Mouse (Mus musculus): ENCODE data around the gene Baiap2l2. TPM values are rescaled to one million over a fixed set of nuclear protein-coding genes. Genes with fewer than 3 reads are reported as not detected.

The Baiap2l2 gene
- polyA plus RNA-seq, 1 experiment from 2014 or later = 2.6 TPM

GRCm38 (mm10) chr15:79287091-79287490, 1.8 kb upstream of the Baiap2l2 start:
- H3K9ac ChIP-seq = no peak overlapping the region
- H3K36me3 ChIP-seq (replicated peaks; ENCODE audit: control insufficient read depth, insufficient read depth) = peaks cover 17% of the 10 kb centered on the region
- H3K4me2 ChIP-seq (replicated peaks) = no peak overlapping the region
- no peak overlapping the region for H3K27ac ChIP-seq
- no peak overlapping the region for H3K4me3 ChIP-seq (replicated peaks; ENCODE audit: low read length)
- no peaks in the 10 kb centered on the region for H3K9me3 ChIP-seq (ENCODE audit: control insufficient read depth, low read length)
- ATAC-seq (ENCODE audit: low FRiP score) (no peak), DNase-seq (ENCODE audit: low spot score) (no peak)
- H3K4me1 ChIP-seq (replicated peaks; ENCODE audit: control insufficient read depth, insufficient read depth, low read length) = no peaks in the 10 kb centered on the region
- H3K27me3 ChIP-seq (ENCODE audit: control insufficient read depth, insufficient read depth, low read length) = no peaks in the 10 kb centered on the region
- WGBS = 87% methylated on average over 7 of the region's 7 CpGs

GRCm38 (mm10) chr15:79286141-79286540, 804 bp upstream of the Baiap2l2 start:
- Histone ChIP-seq H3K9ac (no peak overlapping the region), H3K27ac (no peak overlapping the region), H3K4me3 (replicated peaks; ENCODE audit: low read length) (no peak overlapping the region), H3K4me1 (replicated peaks; ENCODE audit: control insufficient read depth, insufficient read depth, low read length) (no peaks in the 10 kb centered on the region), H3K36me3 (replicated peaks; ENCODE audit: control insufficient read depth, insufficient read depth) (peaks cover 17% of the 10 kb centered on the region), H3K9me3 (ENCODE audit: control insufficient read depth, low read length) (no peaks in the 10 kb centered on the region), H3K4me2 (replicated peaks) (no peak overlapping the region), H3K27me3 (ENCODE audit: control insufficient read depth, insufficient read depth, low read length) (no peaks in the 10 kb centered on the region)
- DNase-seq (ENCODE audit: low spot score) (no peak), ATAC-seq (ENCODE audit: low FRiP score) (no peak)
- WGBS = 86% methylated on average over 7 of the region's 7 CpGs

- H3K36me3 ChIP-seq (replicated peaks; ENCODE audit: control insufficient read depth, insufficient read depth) = peaks cover 17% of the 10 kb centered on the region
- no peak overlapping the region for H3K4me2 ChIP-seq (replicated peaks)
- H3K4me3 ChIP-seq (replicated peaks; ENCODE audit: low read length) = no peak overlapping the region
- H3K9ac ChIP-seq = no peak overlapping the region
- ATAC-seq (ENCODE audit: low FRiP score) = no peak
- 88% methylated on average over 4 of the region's 4 CpGs for WGBS
- H3K27ac ChIP-seq = no peak overlapping the region
- H3K27me3 ChIP-seq (ENCODE audit: control insufficient read depth, insufficient read depth, low read length) = no peaks in the 10 kb centered on the region
- H3K4me1 ChIP-seq (replicated peaks; ENCODE audit: control insufficient read depth, insufficient read depth, low read length) = no peaks in the 10 kb centered on the region
- no peak for DNase-seq (ENCODE audit: low spot score)
- H3K9me3 ChIP-seq (ENCODE audit: control insufficient read depth, low read length) = no peaks in the 10 kb centered on the region
Measured at GRCm38 (mm10) chr15:79283371-79283770, 2.0 kb downstream of the Baiap2l2 start.

GRCm38 (mm10) chr15:79282434-79282833, 2.9 kb downstream of the Baiap2l2 start:
- Histone ChIP-seq H3K9ac (no peak overlapping the region), H3K36me3 (replicated peaks; ENCODE audit: control insufficient read depth, insufficient read depth) (peaks cover 14% of the 10 kb centered on the region), H3K27ac (no peak overlapping the region), H3K27me3 (ENCODE audit: control insufficient read depth, insufficient read depth, low read length) (no peaks in the 10 kb centered on the region), H3K4me3 (replicated peaks; ENCODE audit: low read length) (no peak overlapping the region), H3K9me3 (ENCODE audit: control insufficient read depth, low read length) (no peaks in the 10 kb centered on the region), H3K4me1 (replicated peaks; ENCODE audit: control insufficient read depth, insufficient read depth, low read length) (no peaks in the 10 kb centered on the region), H3K4me2 (replicated peaks) (no peak overlapping the region)
- DNase-seq (ENCODE audit: low spot score) = no peak
- no peak for ATAC-seq (ENCODE audit: low FRiP score)
- 87% methylated on average over 5 of the region's 5 CpGs for WGBS

GRCm38 (mm10) chr15:79281389-79281788, 3.9 kb downstream of the Baiap2l2 start:
- no peak for ATAC-seq (ENCODE audit: low FRiP score)
- no peak overlapping the region for H3K4me3 ChIP-seq (replicated peaks; ENCODE audit: low read length)
- no peak overlapping the region for H3K4me2 ChIP-seq (replicated peaks)
- H3K4me1 ChIP-seq (replicated peaks; ENCODE audit: control insufficient read depth, insufficient read depth, low read length) = no peaks in the 10 kb centered on the region
- no peak for DNase-seq (ENCODE audit: low spot score)
- peaks cover 4% of the 10 kb centered on the region; the same call in 1 of the 2 replicates for H3K36me3 ChIP-seq (replicated peaks; ENCODE audit: control insufficient read depth, insufficient read depth)
- no peak overlapping the region for H3K27ac ChIP-seq
- no peaks in the 10 kb centered on the region for H3K27me3 ChIP-seq (ENCODE audit: control insufficient read depth, insufficient read depth, low read length)
- WGBS = 90% methylated on average over 1 of the region's 1 CpGs
- no peak overlapping the region for H3K9ac ChIP-seq
- H3K9me3 ChIP-seq (ENCODE audit: control insufficient read depth, low read length) = no peaks in the 10 kb centered on the region

GRCm38 (mm10) chr15:79280850-79281249, 4.5 kb downstream of the Baiap2l2 start:
- ATAC-seq (ENCODE audit: low FRiP score) (no peak), DNase-seq (ENCODE audit: low spot score) (no peak)
- no peaks in the 10 kb centered on the region for H3K9me3 ChIP-seq (ENCODE audit: control insufficient read depth, low read length)
- no peak overlapping the region for H3K4me2 ChIP-seq (replicated peaks)
- no peak overlapping the region for H3K9ac ChIP-seq
- no peaks in the 10 kb centered on the region for H3K27me3 ChIP-seq (ENCODE audit: control insufficient read depth, insufficient read depth, low read length)
- 62% methylated on average over 5 of the region's 5 CpGs for WGBS
- H3K27ac ChIP-seq = no peak overlapping the region
- peaks cover under 1% of the 10 kb centered on the region; the same call in 1 of the 2 replicates for H3K36me3 ChIP-seq (replicated peaks; ENCODE audit: control insufficient read depth, insufficient read depth)
- H3K4me1 ChIP-seq (replicated peaks; ENCODE audit: control insufficient read depth, insufficient read depth, low read length) = no peaks in the 10 kb centered on the region
- no peak overlapping the region for H3K4me3 ChIP-seq (replicated peaks; ENCODE audit: low read length)

- DNase-seq (ENCODE audit: low spot score) = no peak
- H3K4me1 ChIP-seq (replicated peaks; ENCODE audit: control insufficient read depth, insufficient read depth, low read length) = no peaks in the 10 kb centered on the region
- 25% methylated on average over 6 of the region's 6 CpGs for WGBS
- no peaks in the 10 kb centered on the region for H3K36me3 ChIP-seq (replicated peaks; ENCODE audit: control insufficient read depth, insufficient read depth)
- H3K27ac ChIP-seq = no peak overlapping the region
- no peak overlapping the region for H3K4me3 ChIP-seq (replicated peaks; ENCODE audit: low read length)
- no peak for ATAC-seq (ENCODE audit: low FRiP score)
- H3K9me3 ChIP-seq (ENCODE audit: control insufficient read depth, low read length) = no peaks in the 10 kb centered on the region
- H3K9ac ChIP-seq = no peak overlapping the region
- H3K27me3 ChIP-seq (ENCODE audit: control insufficient read depth, insufficient read depth, low read length) = no peaks in the 10 kb centered on the region
- no peak overlapping the region for H3K4me2 ChIP-seq (replicated peaks)
Measured at GRCm38 (mm10) chr15:79280209-79280608, 5.1 kb downstream of the Baiap2l2 start.

GRCm38 (mm10) chr15:79277728-79278127, 7.6 kb downstream of the Baiap2l2 start:
- H3K4me2 ChIP-seq (replicated peaks) = no peak overlapping the region
- no peaks in the 10 kb centered on the region for H3K4me1 ChIP-seq (replicated peaks; ENCODE audit: control insufficient read depth, insufficient read depth, low read length)
- no peak for DNase-seq (ENCODE audit: low spot score)
- WGBS = 68% methylated on average over 10 of the region's 10 CpGs
- no peaks in the 10 kb centered on the region for H3K9me3 ChIP-seq (ENCODE audit: control insufficient read depth, low read length)
- no peak overlapping the region for H3K9ac ChIP-seq
- H3K27me3 ChIP-seq (ENCODE audit: control insufficient read depth, insufficient read depth, low read length) = no peaks in the 10 kb centered on the region
- H3K36me3 ChIP-seq (replicated peaks; ENCODE audit: control insufficient read depth, insufficient read depth) = no peaks in the 10 kb centered on the region
- no peak for ATAC-seq (ENCODE audit: low FRiP score)
- H3K27ac ChIP-seq = no peak overlapping the region
- no peak overlapping the region for H3K4me3 ChIP-seq (replicated peaks; ENCODE audit: low read length)

GRCm38 (mm10) chr15:79273020-79273419, 12.3 kb downstream of the Baiap2l2 start:
- ATAC-seq (ENCODE audit: low FRiP score) (no peak), DNase-seq (ENCODE audit: low spot score) (no peak)
- 43% methylated on average over 10 of the region's 10 CpGs for WGBS
- Histone ChIP-seq H3K4me3 (replicated peaks; ENCODE audit: low read length) (no peak overlapping the region), H3K36me3 (replicated peaks; ENCODE audit: control insufficient read depth, insufficient read depth) (no peaks in the 10 kb centered on the region), H3K9ac (no peak overlapping the region), H3K4me1 (replicated peaks; ENCODE audit: control insufficient read depth, insufficient read depth, low read length) (peaks cover 11% of the 10 kb centered on the region; the same call in 1 of the 2 replicates), H3K27ac (no peak overlapping the region), H3K9me3 (ENCODE audit: control insufficient read depth, low read length) (no peaks in the 10 kb centered on the region), H3K27me3 (ENCODE audit: control insufficient read depth, insufficient read depth, low read length) (no peaks in the 10 kb centered on the region), H3K4me2 (replicated peaks) (no peak overlapping the region)

GRCm38 (mm10) chr15:79271124-79271746, 14.1 kb downstream of the Baiap2l2 start:
- peak overlapping the region; percentile 37; the same call in 1 of the 2 replicates for H3K9ac ChIP-seq
- peak overlapping the region; percentile 27 for H3K4me3 ChIP-seq (replicated peaks; ENCODE audit: low read length)
- H3K27ac ChIP-seq = no peak overlapping the region
- 12% methylated on average over 17 of the region's 17 CpGs for WGBS
- ATAC-seq (ENCODE audit: low FRiP score) (0 out of 2 replicates have a peak, but pooled peaks have one; percentile 21), DNase-seq (ENCODE audit: low spot score) (peak; percentile 53)
- peak overlapping the region; percentile 67 for H3K4me2 ChIP-seq (replicated peaks)
- H3K4me1 ChIP-seq (replicated peaks; ENCODE audit: control insufficient read depth, insufficient read depth, low read length) = peaks cover 11% of the 10 kb centered on the region; the same call in 1 of the 2 replicates
- H3K27me3 ChIP-seq (ENCODE audit: control insufficient read depth, insufficient read depth, low read length) = no peaks in the 10 kb centered on the region
- no peaks in the 10 kb centered on the region for H3K9me3 ChIP-seq (ENCODE audit: control insufficient read depth, low read length)
- no peaks in the 10 kb centered on the region for H3K36me3 ChIP-seq (replicated peaks; ENCODE audit: control insufficient read depth, insufficient read depth)
